Mouse (Mus musculus) heart, adult 2 months (tissue): ENCODE measurements around the gene Pak2. TPM values are rescaled to one million over a fixed set of nuclear protein-coding genes. Genes with fewer than 3 reads are reported as not detected.
"Not testable (repeated sequence)": the region's sequence is repeated elsewhere in the genome, so short reads cannot be mapped to it uniquely, and the experiment has no call there.

Source experiments
- DNase-seq, 2 experiments: peaks; one replicate each; pipeline ENCODE4 v3.0.0; 2021
- H3K27ac ChIP-seq: fragments of 200-600 bp; 2 replicates; pipeline ENCODE4 v1.8.1; 2022
- H3K27me3 ChIP-seq: fragments of 200-500 bp; 2 replicates; pipeline ENCODE4 v1.6.1; 2012; ENCODE audit warnings: mild to moderate bottlenecking, low read length, inconsistent platforms, mixed read lengths; ENCODE audit not compliant: control insufficient read depth, insufficient read depth
- H3K36me3 ChIP-seq: fragments of 200-500 bp; 2 replicates; pipeline ENCODE4 v1.6.1; 2012; ENCODE audit warnings: low read length, inconsistent platforms; ENCODE audit not compliant: control insufficient read depth, insufficient read depth
- H3K4me1 ChIP-seq: fragments of 200-500 bp; 2 replicates; pipeline ENCODE4 v1.6.1; 2011; ENCODE audit warnings: low read length; ENCODE audit not compliant: control insufficient read depth, insufficient read depth
- H3K4me3 ChIP-seq: fragments of 200-600 bp; 2 replicates; pipeline ENCODE4 v1.8.1; 2022
- H3K79me2 ChIP-seq: fragments of 200-500 bp; replicated peaks from 2 replicates; pipeline ENCODE4 v1.6.1; 2012; ENCODE audit warnings: mild to moderate bottlenecking, inconsistent platforms, low read length, moderate library complexity, mixed read lengths; ENCODE audit not compliant: control insufficient read depth, insufficient read depth
- H3K9ac ChIP-seq: fragments of 200-500 bp; 2 replicates; pipeline ENCODE4 v1.6.1; 2012; ENCODE audit warnings: low read depth, mild to moderate bottlenecking, control low read depth, inconsistent platforms, low read length, mixed read lengths
- CTCF ChIP-seq: fragments of 200-600 bp; IDR thresholded peaks from 2 replicates; pipeline ENCODE4 v1.8.1; 2022; ENCODE audit warnings: antibody characterized with exemption, mild to moderate bottlenecking, moderate library complexity
- EP300 ChIP-seq: fragments of 200-500 bp; IDR thresholded peaks from 2 replicates; pipeline ENCODE4 v1.6.1; 2011; ENCODE audit warnings: low read depth, low read length, control low read depth; ENCODE audit not compliant: insufficient read depth
- POLR2A ChIP-seq: fragments of 200-500 bp; IDR thresholded peaks from 2 replicates; pipeline ENCODE4 v1.6.1; 2011; ENCODE audit warnings: mild to moderate bottlenecking, low read depth, low read length, control low read depth; ENCODE audit not compliant: insufficient read depth
- WGBS: fragments of 180-500 bp; shearing (Covaris S2); methylation state at CpG from one replicate; pipeline ENCODE4 v1.1.7; 2018; 5-methylcytosine and 5-hydroxymethylcytosine counted together
- intact Hi-C: fragments of 180-260 bp; cut with DNase I; formaldehyde crosslinking; loops from one replicate; pipeline ENCODE4 v1.15.1; 2025
- polyA plus RNA-seq: library from polyadenylated mRNA; depleted of rRNA; stranded (reverse); fragments of >200 nt; gene quantifications from 2 replicates; pipeline ENCODE4 v1.2.3, GENCODE M21; 2012
- total RNA-seq, 2 experiments: library from RNA; stranded (reverse); gene quantifications; 2 replicates each; pipeline ENCODE4 v1.2.3; 2021

Gene Pak2
- total and polyA plus RNA-seq, 3 experiments, result 9.6 to 27.3 (median 26.3) TPM

GRCm38 (mm10) chr16:32077648-32078407 is 1.3 kb downstream of the Pak2 start:
- DNase-seq, result no peak
- Histone ChIP-seq H3K9ac (peak overlapping the region; percentile 98), H3K4me3 (peak overlapping the region; percentile 81), H3K36me3 (peaks cover 20% of the 10 kb centered on the region), H3K27me3 (no peaks in the 10 kb centered on the region), H3K4me1 (peaks cover 11% of the 10 kb centered on the region), H3K79me2 (peaks cover 1% of the 10 kb centered on the region; the same call in 1 of the 2 replicates), H3K27ac (peak overlapping the region; percentile 95)
- intact Hi-C loops, result loop anchor here (2.0 to 5.0 kb wide), 3 partner anchors 21 to 76 kb away; partner anchors contain the start of genes Cep19, Pigx and Senp5
- WGBS, result 3% methylated on average over 13 of the region's 13 CpGs
- TF ChIP-seq EP300 (no peak), POLR2A (no peak), CTCF (no peak)

- Histone ChIP-seq H3K27me3 (no peaks in the 10 kb centered on the region), H3K9ac (no peak overlapping the region), H3K4me3 (0 out of 2 replicates have a peak overlapping the region, but pooled peaks have one; percentile 11), H3K79me2 (peaks cover 6% of the 10 kb centered on the region), H3K27ac (no peak overlapping the region), H3K36me3 (peaks cover 20% of the 10 kb centered on the region), H3K4me1 (peaks cover 15% of the 10 kb centered on the region)
- TF ChIP-seq CTCF (no peak), EP300 (no peak), POLR2A (no peak)
- WGBS, result 20% methylated on average over 3 of the region's 3 CpGs
- DNase-seq, result no peak
- intact Hi-C loops, result loop anchor here (5.0 kb wide), 2 partner anchors 34 to 74 kb away; partner anchors contain the start of gene Senp5
Observed at GRCm38 (mm10) chr16:32076406-32076805, 2.7 kb downstream of the Pak2 start.

- Histone ChIP-seq H3K36me3 (peaks cover 20% of the 10 kb centered on the region), H3K79me2 (peaks cover 6% of the 10 kb centered on the region), H3K27me3 (no peaks in the 10 kb centered on the region), H3K4me1 (peaks cover 15% of the 10 kb centered on the region), H3K4me3 (no peak overlapping the region), H3K9ac (no peak overlapping the region), H3K27ac (no peak overlapping the region)
- 22% methylated on average over 1 of the region's 1 CpGs for WGBS
- intact Hi-C loops, result loop anchor here (5.0 kb wide), 2 partner anchors 33 to 73 kb away; partner anchors contain the start of gene Senp5
- no peak for TF ChIP-seq EP300
- TF ChIP-seq CTCF, result no peak
- no peak for TF ChIP-seq POLR2A
- no peak for DNase-seq
Observed at GRCm38 (mm10) chr16:32075762-32076161, 3.4 kb downstream of the Pak2 start.

DNA sequence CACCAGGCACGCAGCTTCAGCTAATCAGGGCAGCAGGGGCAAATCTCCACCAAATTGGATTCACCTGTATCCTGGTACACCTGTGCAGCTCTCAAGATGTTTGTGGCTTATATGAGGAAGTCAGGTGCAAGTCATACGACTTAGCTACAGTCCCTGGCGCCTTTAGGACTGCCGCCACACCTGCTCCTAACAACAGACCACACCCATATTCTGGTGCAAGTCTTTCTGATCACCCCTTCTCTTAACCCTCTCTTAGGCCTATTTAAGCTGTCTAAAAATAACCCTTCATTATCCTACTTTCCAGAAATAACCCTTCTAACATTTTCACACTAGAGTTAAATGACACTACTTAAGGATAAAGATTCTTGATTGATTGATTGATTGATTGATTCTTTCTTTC is 9.1 kb downstream of the Pak2 start:
- peaks cover 11% of the 10 kb centered on the region for H3K79me2 ChIP-seq
- H3K9ac ChIP-seq, intact Hi-C loops, DNase-seq, H3K27me3 ChIP-seq, H3K27ac ChIP-seq, H3K36me3 ChIP-seq, H3K4me3 ChIP-seq: not testable (repeated sequence)
- peaks cover 19% of the 10 kb centered on the region for H3K4me1 ChIP-seq
- WGBS, result 69% methylated on average over 4 of the region's 4 CpGs

GRCm38 (mm10) chr16:32068389-32069300 is 10.5 kb downstream of the Pak2 start:
- Histone ChIP-seq H3K79me2 (peaks cover 13% of the 10 kb centered on the region), H3K27ac (no peak overlapping the region), H3K4me1 (peaks cover 26% of the 10 kb centered on the region), H3K36me3 (peaks cover 7% of the 10 kb centered on the region), H3K4me3 (no peak overlapping the region), H3K27me3 (no peaks in the 10 kb centered on the region), H3K9ac (no peak overlapping the region)
- no peak for DNase-seq
- intact Hi-C loops, result no loop called here
- WGBS, result 61% methylated on average over 12 of the region's 12 CpGs
- TF ChIP-seq POLR2A (no peak), EP300 (no peak), CTCF (no peak)
